Mouse (Mus musculus) lung, adult 2 months (tissue): ENCODE data around the gene 9230102O04Rik.

ENCODE experiments used
- CTCF ChIP-seq: fragments of 200-500 bp; IDR thresholded peaks from 2 replicates; pipeline ENCODE4 v1.5.1; 2011; ENCODE audit warnings: mild to moderate bottlenecking, low read length, control low read depth; ENCODE audit not compliant: insufficient read depth
- POLR2A ChIP-seq: fragments of 200-500 bp; IDR thresholded peaks from 2 replicates; pipeline ENCODE4 v1.6.1; 2011; ENCODE audit warnings: low read depth, mild to moderate bottlenecking, control low read depth, low read length, borderline replicate concordance; ENCODE audit errors: extremely low read depth

GRCm38 (mm10) chr2:9935965-9936364 lies 46.6 kb upstream of the 9230102O04Rik start:
- no peak for TF ChIP-seq CTCF
- no peak for TF ChIP-seq POLR2A
